Mouse (Mus musculus) adrenal gland, postnatal 14 days (tissue): Measurements from ENCODE around the gene Ppcs. TPM values are rescaled to one million over a fixed set of nuclear protein-coding genes. Genes with fewer than 3 reads are reported as not detected.

Source experiments
- DNase-seq: peaks from one replicate; pipeline ENCODE4 v3.0.0; 2021; ENCODE audit warnings: mixed read lengths
- total RNA-seq: library from RNA; stranded (reverse); gene quantifications from 2 replicates; pipeline ENCODE4 v1.2.3, GENCODE M21; 2021

Ppcs gene
- total RNA-seq, 1 experiment from 2014 or later = 36.5 TPM

DNA sequence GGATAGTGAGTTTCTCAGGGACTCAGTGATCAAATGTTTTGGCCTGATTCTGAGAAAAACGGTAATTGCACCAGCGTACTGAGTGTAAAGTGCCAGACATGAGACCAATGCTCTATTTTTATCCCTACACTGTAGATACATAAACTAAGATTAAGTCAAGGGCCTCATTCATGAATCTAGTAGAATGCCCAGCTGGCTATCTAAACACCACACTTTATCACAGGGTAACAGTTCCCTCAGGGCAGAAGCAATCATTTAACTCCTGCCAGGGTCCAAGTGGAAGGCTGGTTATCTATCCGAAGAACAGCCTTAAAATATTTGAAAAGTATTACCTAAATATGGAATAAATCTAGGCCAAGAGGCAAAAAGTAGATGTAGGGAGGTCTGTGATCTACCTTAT lies 4.3 kb downstream of the Ppcs start:
- no peak for DNase-seq

GRCm38 (mm10) chr4:119417270-119417669 lies 5.0 kb downstream of the Ppcs start:
- peak; percentile 51 for DNase-seq

DNA sequence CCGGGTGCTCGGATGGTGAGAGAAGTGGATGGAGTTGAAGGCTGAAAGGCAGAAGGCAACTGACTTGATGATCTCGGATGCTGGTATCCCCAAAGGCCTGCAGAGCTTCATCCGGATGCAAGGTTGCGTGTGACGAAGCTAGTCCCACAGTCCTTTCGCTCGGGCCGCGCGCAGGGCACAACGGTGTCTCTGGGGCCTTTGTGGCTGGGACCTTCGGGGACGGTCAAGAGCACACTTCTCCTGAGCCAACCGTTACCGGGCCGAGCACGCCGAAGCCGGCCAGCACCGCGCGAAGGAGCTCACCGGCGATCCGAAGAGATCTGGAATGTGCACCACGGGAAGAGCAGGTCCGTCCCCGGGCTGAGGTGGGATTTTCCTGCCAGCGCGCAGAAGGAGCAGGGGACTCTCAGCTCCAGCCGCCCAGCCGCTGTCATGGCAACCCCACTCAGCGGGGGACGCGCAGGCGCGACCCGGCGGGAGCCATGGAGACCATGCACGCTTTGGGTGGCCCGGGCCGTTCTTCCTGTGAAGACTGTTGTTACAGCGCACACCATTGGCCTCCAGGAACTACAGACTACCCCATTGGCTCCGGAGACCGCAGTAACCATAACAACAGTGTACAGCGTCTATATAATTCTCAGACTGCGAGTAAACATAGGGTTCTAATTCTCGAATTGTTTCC lies 7.0 kb downstream of the Ppcs start, which contains the start of gene Ccdc30:
Ccdc30 (minus strand) TSS at position 450 of the 682 bp plus-strand sequence.
- DNase-seq = peak; percentile 98

GRCm38 (mm10) chr4:119412791-119413190 lies 9.4 kb downstream of the Ppcs start:
- DNase-seq = no peak

- no peak for DNase-seq
Measured at GRCm38 (mm10) chr4:119411877-119412650, 10.2 kb downstream of the Ppcs start.

- no peak for DNase-seq
Measured at GRCm38 (mm10) chr4:119403431-119403830, 18.8 kb downstream of the Ppcs start.

DNA sequence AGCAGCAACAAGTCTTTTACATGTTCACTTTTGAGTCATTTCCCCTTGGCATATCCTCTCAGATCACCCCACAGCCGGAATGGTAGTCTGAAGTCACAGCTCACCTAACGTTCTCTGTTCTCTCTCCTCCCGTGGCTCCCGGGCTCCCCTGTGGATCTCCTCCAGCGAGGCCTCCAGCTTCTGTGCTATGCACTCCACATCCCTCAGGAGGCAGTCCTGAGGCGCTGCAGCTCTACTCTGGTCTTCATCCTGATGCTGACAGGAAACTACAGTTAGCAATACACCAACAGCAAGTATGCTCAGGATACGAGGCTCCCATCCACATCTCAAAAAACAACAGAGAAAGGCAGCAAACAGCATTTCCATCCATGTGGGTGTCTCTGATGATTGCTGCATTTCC lies 21.3 kb downstream of the Ppcs start:
- no peak for DNase-seq

GRCm38 (mm10) chr4:119398751-119399150 lies 23.5 kb downstream of the Ppcs start:
- no peak for DNase-seq

DNA sequence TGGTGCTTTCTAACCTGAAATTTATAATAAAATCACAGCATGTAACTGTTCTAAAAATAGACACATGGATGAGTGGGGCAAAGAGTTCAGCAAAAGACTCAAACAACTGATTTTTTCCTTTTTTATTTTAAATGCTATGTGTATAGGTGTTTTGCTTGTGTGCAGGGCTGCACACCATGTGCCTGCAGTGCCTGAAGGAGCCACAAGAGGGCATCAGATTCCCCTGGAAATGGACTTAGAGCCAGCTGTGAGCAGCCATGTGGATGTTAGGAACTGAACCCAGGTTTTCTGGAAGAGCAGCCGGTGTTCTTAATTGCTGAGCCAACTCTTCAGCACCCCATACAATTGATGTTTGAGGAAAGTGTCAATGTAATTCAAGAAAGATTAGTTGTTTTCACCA lies 31.9 kb downstream of the Ppcs start:
- peak; percentile 61 for DNase-seq

DNA sequence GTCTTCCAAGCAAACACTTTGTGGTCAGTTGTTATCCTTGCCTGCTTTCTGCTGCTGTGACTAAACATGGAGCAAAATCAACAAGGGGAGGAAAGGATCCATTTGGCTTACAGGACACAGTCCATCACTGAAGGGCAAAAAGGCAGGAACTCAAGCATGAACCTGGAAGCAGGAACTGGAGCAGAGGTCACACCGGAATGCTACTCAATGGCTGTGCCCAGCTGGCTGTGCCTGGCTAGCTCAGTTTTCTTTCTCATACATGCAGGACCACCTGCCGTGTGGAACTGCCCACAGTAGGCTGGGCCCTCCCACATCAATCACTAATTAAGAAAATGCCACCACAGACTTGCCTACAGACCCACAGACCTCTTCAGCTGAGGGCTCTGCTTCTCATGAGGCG lies 33.0 kb downstream of the Ppcs start:
- no peak for DNase-seq

GRCm38 (mm10) chr4:119381471-119382190 lies 40.6 kb downstream of the Ppcs start:
- no peak for DNase-seq

GRCm38 (mm10) chr4:119369460-119369859 lies 52.8 kb downstream of the Ppcs start:
- no peak for DNase-seq

Other genes with a start within 250 kb of the Ppcs start
- gene Zfp691, start 248.2 kb downstream of the Ppcs start, total RNA-seq = 20.5 and 21.6 TPM in 2 replicates
- gene Ermap, start 232.4 kb downstream of the Ppcs start, total RNA-seq = 2.3 and 8.8 TPM in 2 replicates
- 19.0 and 22.5 TPM in 2 replicates for gene Svbp, start 227.1 kb downstream of the Ppcs start, total RNA-seq
- gene Tmem269, start 204.2 kb downstream of the Ppcs start, total RNA-seq = 0.30 TPM in 1 of 2 replicates, not detected in the other
- 24.6 and 30.8 TPM in 2 replicates for gene AU022252, start 189.7 kb downstream of the Ppcs start, total RNA-seq
- 27.5 and 27.9 TPM in 2 replicates for gene P3h1, start 189.5 kb downstream of the Ppcs start, total RNA-seq
- gene Cldn19, start 167.0 kb downstream of the Ppcs start, total RNA-seq = 0.19 and 0.41 TPM in 2 replicates
- 620 and 697 TPM in 2 replicates for gene Ybx1, start 127.8 kb downstream of the Ppcs start, total RNA-seq
- 19.9 and 23.8 TPM in 2 replicates for gene Ppih, start 101.9 kb downstream of the Ppcs start, total RNA-seq
- 8.4 and 9.7 TPM in 2 replicates for gene Ccdc30, start 6.9 kb downstream of the Ppcs start, total RNA-seq
- 1.1 and 1.6 TPM in 2 replicates for gene Zmynd12, start 394 bp upstream of the Ppcs start, total RNA-seq
- 0.22 and 0.79 TPM in 2 replicates for gene Rimkla, start 70.2 kb upstream of the Ppcs start, total RNA-seq
- gene Foxj3, start 114.6 kb upstream of the Ppcs start, total RNA-seq = 26.9 and 32.0 TPM in 2 replicates
- 8.8 and 10.7 TPM in 2 replicates for gene Frg2f1, start 117.1 kb upstream of the Ppcs start, total RNA-seq
- not detected in 2 replicates for gene Guca2a, start 215.3 kb upstream of the Ppcs start, total RNA-seq
- not detected in 2 replicates for gene Guca2b, start 236.5 kb upstream of the Ppcs start, total RNA-seq